Mouse (Mus musculus) lung, postnatal 25 days (tissue): ENCODE measurements around the gene Gimap4.

Experiments used
- DNase-seq: peaks from one replicate; pipeline ENCODE4 v3.0.0; 2022; ENCODE audit warnings: low spot score

Gimap4 gene

GRCm38 (mm10) chr6:48684319-48684718 lies at the start of gene Gimap4:
Gene Gimap4, plus strand, starts transcription at chr6:48684549.
- DNase-seq, result no peak

- DNase-seq, result no peak
These were observed 49.2 kb upstream of the Gimap4 start for GRCm38 (mm10) chr6:48635105-48635504.

GRCm38 (mm10) chr6:48636515-48636914 lies 47.8 kb upstream of the Gimap4 start:
- no peak for DNase-seq

GRCm38 (mm10) chr6:48637811-48638500 lies 46.4 kb upstream of the Gimap4 start:
- DNase-seq, result no peak

- no peak for DNase-seq
These were observed 45.8 kb upstream of the Gimap4 start for GRCm38 (mm10) chr6:48638553-48638952.

- DNase-seq, result no peak
These were observed 43.0 kb upstream of the Gimap4 start for GRCm38 (mm10) chr6:48641391-48641790.

GRCm38 (mm10) chr6:48642764-48643292 lies 41.5 kb upstream of the Gimap4 start:
- DNase-seq, result peak; percentile 53

- DNase-seq, result peak; percentile 79
These were observed 38.6 kb upstream of the Gimap4 start for GRCm38 (mm10) chr6:48645660-48646308.

- DNase-seq, result no peak
These were observed 38.0 kb upstream of the Gimap4 start for GRCm38 (mm10) chr6:48646309-48646690.

- peak; percentile 85 for DNase-seq
These were observed 37.4 kb upstream of the Gimap4 start, which contains the start of gene Gimap8 for GRCm38 (mm10) chr6:48646995-48647394. Gene Gimap8, plus strand, starts transcription at chr6:48647234.

GRCm38 (mm10) chr6:48647611-48648010 lies 36.7 kb upstream of the Gimap4 start:
- no peak for DNase-seq

GRCm38 (mm10) chr6:48648779-48649178 lies 35.6 kb upstream of the Gimap4 start:
- no peak for DNase-seq

- DNase-seq, result no peak
These were observed 34.3 kb upstream of the Gimap4 start for GRCm38 (mm10) chr6:48650041-48650440.

GRCm38 (mm10) chr6:48658721-48659120 lies 25.6 kb upstream of the Gimap4 start:
- DNase-seq, result no peak

GRCm38 (mm10) chr6:48664750-48665149 lies 19.6 kb upstream of the Gimap4 start:
- no peak for DNase-seq

GRCm38 (mm10) chr6:48665471-48665870 lies 18.9 kb upstream of the Gimap4 start:
- DNase-seq, result no peak

- DNase-seq, result no peak
These were observed 18.2 kb upstream of the Gimap4 start for GRCm38 (mm10) chr6:48666159-48666586.

GRCm38 (mm10) chr6:48668022-48668421 lies 16.3 kb upstream of the Gimap4 start:
- DNase-seq, result no peak

GRCm38 (mm10) chr6:48669446-48669969 lies 14.8 kb upstream of the Gimap4 start:
- DNase-seq, result no peak

- DNase-seq, result no peak
These were observed 9.9 kb upstream of the Gimap4 start for GRCm38 (mm10) chr6:48674291-48675058.

GRCm38 (mm10) chr6:48675400-48675930 lies 8.9 kb upstream of the Gimap4 start:
- no peak for DNase-seq
